Mouse (Mus musculus) 3134 (cell line): ENCODE results near the gene Wnt5a.

Source experiments
- DNase-seq: peaks from one replicate; pipeline ENCODE4 v3.0.0-alpha.2; 2011; ENCODE audit warnings: low spot score; ENCODE audit not compliant: insufficient read length; ENCODE audit errors: extremely low read depth

The Wnt5a gene

DNA sequence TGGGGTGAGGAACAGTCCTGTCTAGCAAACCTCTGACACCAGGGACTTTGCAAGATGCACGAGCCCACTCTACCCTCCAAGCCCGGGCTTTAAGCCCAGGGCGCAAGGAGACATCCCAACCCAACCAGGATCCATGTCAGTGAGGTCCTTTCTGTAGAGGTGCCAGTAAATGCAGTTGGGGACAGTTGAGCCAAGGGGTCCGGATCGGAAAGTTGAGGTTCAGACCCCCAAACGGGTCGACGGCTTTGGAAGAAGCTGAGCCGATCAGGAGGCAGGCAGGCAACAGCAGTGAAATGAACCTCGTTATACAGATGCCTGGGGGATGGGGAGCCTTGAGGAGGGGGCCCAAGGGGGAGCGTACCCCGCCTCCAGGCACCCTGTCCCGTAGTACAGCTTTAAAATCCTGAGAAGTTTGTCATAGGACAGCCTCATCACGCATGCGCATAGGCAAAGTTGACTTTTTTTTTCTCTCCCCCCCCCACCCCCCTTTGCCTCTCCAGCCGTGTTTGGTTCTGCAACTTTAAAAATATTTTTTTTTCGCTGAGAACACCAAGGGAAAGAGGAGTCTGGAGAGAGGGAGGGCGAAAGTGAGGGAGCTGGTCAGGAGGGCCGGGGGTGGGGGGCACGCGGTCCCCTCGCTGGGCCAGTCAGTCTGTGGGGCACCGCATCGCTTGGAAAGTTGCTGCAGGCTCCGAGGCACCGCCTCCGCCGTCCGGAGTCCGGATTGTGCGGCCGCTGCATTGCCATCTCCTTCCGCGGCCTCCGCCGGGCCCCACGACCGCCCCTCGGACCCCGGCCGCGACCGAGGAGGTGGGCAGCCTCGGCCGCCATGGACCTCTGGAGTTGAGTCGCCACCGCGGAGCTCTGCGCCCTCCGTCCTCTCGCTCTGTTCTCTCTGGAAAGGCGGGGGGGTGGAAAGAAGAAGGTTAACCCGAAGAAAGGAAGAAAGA lies at the start of gene Wnt5a:
TSS of gene Wnt5a (plus strand) at position 650 of the 950 bp plus-strand sequence.
- peak; percentile 76 for DNase-seq

DNA sequence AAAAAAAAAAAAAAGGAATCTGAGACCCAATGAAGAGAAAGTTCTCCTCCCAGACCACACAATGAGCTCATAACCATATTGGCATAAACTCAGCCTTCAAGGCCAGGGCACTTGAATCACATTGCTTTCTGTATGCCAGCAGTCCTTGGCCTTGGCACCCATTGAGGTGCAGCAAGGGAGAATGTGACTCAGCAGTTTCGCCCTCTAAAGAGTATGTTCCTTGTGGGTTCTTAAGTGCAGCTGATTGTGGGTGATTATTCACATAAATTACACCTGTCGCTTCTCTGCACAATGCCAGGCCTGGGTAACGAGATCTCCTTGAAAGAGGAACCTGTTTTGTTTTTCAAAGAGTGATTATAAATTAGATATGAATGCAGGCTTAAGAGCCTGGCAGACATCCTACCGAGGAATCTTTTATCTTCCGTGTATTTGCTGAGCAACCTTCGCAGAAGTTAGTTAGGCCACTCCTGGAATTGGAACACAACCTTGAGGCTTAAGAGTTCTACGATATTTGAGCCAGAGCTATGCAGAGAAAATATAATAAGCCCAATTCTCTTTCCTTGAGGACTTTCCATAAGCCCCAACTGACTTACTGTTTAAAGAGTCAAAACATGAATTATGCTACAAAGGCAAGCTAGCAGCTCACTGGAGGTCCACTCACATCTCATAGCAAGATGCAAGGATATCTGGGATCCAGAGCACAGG lies 48.0 kb upstream of the Wnt5a start:
- peak; percentile 46 for DNase-seq

DNA sequence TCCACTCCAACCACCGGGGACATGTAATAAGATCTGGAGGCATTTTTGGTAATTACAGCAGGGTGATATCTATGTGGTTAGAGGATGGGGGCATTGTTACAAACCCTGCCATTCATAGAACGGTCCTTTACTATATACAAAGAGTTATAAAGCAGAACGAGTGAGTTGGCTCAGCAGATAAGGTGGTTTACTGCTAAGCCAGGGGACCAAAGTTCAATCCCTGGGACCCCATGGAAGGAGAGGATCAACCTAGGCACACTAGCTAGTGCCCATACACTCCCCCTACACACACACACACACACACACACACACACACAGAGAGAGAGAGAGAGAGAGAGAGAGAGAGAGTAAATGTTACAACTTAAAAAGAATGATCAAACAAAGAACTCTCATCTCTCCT lies 47.1 kb upstream of the Wnt5a start:
- DNase-seq: no peak

DNA sequence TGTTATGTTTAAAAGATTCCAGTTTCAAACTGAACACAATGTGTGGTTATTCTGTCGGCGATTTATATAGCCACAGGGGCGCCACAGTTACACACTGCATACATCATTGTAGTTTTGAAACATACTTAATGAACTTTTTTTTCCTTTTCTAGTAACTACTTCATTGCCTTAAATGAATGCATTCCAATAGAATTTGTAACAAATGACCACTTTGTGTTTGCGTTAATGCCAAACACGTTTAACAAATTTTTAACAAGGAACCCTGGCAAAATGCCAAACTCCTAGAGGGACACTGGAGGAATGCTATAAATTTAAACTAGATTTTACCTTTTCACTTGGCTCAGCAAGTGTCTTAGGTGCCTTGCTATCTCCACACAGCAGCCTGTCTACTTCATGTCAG lies 36.6 kb upstream of the Wnt5a start:
- no peak for DNase-seq

DNA sequence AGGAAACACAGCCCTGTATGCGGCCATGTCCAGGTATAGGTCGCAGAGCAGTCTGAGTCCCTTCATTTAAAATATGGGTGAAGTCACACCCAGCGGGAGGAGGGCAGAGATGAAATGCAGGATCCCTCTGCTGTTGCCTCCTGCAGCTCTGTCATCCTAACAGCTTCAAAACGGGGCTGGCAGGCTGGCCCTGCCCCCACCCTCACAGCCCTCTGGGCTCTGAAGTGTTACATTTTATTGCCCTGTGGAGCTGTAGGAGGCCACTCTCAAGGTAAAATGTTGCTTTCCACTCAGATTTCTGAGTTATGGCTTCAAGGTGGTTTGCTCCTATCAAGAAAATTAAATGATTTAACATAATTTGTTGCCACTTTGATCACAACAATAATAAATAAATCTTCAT lies 34.9 kb upstream of the Wnt5a start:
- no peak for DNase-seq

DNA sequence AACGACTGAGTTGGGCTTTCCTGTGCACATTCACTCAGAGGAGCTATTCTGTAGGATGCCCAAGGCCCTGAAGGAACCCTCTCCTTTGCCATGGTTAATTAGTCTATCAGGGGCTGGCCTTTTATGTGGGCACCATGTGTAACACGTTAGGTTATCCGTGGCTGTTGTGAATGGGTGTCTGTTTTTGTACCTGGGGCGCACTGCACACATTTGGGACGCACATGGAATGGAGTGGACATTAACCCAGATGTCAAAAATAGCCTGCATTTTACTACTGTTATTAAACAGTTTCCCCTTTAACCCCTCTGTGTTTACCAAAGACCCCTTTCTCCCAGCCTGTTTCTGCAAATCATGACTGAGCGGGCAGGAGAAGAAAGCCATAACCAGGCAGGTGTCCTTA lies 34.3 kb upstream of the Wnt5a start:
- DNase-seq: no peak

DNA sequence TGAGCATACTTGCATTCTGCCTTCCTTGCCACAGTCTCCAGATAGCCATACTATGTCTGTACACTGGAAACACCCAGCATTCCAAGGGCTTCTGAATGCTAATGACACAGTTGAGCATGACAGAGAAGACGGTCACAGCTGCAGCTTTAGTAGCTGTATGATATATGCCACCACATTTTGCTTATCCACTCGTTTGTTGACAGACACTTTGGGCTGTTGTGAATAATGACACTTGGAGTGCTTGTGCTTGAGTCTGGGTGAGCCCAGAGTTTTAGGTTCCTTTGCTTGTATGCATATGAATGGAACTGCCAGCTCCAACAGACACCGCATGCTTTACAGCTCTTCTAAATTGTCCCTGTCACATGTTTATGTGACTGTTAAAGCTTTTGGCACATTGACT lies 29.5 kb upstream of the Wnt5a start:
- no peak for DNase-seq

DNA sequence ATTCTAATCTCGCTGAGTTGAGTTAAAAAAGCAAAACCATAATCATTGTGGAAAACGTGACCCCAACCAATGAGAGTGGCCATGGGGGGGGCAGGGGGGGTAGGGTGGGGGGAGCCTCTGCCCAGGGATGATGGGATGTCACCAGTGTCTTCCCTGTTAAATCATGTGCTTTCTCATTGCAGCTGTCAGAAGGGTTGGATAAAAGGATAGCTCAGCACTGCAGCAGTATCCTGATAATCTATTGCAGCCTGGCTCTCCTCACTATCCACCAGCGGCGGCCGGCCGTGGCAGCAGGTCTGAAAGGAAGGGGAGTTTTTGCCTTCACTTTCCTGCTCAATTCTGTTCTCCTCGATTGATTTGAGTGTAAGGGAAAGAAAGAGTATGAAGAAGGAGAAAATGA lies 29.1 kb upstream of the Wnt5a start:
- no peak for DNase-seq

DNA sequence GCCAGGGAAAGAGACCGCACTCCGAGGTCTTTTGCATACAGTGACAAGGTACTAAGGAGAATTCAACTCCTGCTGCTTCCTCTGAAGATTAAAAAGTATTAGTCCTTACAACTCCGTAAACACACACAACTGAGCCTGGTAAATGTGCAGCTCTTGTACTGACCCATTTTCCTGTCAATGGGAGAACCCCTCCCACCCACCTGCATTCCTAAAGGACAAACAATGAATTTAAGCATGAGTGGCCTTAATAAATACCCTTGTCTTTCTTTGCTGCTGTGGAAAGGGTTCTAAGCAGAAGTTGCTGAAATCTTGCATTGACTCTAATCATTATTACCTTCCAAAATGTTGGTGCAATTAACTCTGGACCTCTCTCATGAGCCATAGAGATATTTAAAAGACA lies 27.8 kb upstream of the Wnt5a start:
- no peak for DNase-seq

DNA sequence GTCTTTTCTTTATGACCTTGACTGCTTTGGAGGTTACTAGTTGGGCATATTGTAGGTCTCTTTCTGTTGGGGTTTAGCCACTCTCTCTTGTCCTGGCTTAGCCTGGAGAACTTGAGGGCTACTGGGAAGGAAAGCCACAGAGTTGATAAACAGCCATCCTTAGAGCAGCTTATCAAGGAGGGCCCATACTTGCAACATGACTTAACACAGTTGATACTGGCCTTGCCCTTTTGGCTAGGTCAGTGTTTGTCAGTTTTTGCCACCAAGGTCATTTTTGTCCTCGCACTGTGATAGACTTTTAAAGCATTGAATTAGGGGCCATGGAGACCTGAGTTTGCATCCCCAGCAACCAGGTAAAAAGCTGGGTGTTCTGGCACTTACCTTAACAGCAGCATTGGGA lies 23.7 kb upstream of the Wnt5a start:
- no peak for DNase-seq

DNA sequence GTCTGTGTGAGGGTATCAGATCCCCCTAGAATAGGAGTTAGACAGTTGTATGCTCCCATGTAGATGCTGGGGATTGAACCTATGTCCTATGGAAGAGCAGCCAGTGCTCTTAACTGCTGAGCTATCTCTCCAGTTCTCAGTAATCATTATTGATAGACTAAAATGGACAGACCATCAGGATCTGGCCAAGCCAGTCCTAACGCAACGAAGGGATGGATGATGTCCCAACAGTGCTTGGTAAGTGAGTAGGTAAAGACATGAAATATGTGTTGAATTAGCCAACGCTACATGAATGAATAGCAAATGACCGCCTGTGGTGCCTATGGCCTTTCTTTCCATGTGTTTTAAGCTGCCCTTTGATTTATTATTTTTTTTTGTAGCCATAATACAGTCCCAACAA lies 10.7 kb upstream of the Wnt5a start:
- no peak for DNase-seq

DNA sequence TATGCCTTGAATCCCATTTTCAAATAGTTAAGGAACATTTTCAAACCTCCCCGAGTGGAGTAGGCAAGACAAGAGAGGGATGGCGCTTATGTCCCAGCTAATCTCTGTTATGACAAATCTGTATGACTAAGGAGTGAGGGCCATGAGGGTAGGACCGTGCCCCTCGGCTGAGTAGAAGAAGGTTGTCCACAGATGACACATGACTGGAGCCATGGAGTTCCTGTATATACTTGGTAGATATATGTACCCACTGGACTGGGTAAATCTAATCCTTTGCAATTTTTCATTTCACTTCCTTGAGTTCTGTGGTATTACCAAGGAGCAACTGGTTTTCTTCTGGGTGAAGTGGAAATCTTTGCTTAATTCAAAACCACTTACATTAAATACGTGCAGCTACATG lies 10.3 kb upstream of the Wnt5a start:
- no peak for DNase-seq

DNA sequence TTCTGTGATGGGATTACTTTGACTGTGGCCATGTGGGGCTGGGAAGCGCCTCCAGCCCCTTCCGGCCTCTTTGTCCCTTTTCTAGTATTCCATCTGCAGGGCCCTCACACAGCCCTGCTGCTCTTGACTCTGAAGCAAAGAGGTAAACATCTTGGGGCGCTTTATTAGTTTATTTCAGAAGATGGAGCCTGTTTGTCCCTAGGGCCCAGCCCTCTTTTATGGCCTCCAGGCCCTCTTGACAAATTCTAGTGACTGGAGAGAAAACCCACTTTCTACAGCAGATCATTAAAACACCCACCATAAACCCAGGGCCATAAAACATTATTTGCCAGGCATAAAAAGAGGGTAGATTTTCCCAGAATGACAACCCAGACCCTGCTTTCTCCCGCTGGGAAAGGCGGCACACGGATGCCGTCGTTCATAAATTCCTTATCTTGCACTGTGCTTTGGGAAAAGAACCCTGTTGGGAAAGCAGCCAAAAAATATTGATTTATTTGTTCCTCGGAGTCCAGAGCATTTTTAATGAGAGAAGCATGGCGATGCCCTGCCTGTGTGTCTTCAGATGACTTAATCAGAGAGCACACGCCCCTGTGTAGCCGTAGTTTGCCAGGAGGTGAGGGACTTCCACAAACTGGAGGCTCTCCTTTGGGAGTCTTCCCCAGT lies 3.2 kb upstream of the Wnt5a start:
- DNase-seq: no peak

DNA sequence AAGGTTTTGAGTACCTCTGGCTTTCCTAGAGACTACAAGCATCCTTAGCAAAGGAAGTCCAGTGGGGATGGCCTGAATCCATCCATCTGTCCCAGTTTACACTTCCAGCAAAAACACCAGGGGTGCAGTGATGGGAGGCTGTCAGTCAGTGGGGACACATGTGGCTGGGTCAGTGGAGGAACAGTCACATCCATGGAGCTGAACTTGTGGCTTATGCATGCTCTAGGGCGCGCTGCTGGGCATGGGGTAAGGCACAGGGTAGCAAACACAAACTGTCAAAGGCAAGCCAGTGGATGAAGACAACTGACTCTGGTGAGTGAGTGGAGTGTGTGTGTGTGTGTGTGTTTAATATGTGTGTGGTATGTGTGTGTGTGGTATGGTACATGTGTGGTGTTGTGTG lies 1.3 kb upstream of the Wnt5a start:
- DNase-seq: no peak

DNA sequence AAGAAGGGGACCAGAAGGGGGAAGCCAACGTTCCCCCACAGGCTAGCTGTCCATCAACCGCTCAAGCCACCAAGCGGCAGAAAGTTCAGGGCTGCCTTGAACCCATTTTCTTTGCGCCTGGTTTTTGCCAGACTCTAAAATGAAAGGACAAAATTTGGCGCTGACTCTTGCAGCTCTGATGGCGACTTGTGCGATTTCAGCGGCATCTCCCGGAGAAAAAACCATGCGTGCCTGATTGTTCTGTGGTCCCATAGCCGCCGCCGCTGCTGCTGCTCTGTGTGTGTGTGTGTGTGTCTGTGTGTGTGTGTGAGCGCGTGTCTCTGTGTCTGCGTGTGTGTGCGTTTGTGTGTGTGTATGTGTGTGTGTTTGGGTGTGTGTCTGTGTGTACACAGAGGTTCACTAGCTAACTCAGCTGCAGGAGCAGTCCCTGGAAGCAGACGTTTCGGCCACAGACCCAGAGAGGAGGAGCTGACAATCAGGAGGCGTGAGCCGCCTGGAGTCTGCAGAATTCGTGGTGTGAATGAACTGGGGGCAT lies 568 bp downstream of the Wnt5a start:
- DNase-seq: peak; percentile 67

DNA sequence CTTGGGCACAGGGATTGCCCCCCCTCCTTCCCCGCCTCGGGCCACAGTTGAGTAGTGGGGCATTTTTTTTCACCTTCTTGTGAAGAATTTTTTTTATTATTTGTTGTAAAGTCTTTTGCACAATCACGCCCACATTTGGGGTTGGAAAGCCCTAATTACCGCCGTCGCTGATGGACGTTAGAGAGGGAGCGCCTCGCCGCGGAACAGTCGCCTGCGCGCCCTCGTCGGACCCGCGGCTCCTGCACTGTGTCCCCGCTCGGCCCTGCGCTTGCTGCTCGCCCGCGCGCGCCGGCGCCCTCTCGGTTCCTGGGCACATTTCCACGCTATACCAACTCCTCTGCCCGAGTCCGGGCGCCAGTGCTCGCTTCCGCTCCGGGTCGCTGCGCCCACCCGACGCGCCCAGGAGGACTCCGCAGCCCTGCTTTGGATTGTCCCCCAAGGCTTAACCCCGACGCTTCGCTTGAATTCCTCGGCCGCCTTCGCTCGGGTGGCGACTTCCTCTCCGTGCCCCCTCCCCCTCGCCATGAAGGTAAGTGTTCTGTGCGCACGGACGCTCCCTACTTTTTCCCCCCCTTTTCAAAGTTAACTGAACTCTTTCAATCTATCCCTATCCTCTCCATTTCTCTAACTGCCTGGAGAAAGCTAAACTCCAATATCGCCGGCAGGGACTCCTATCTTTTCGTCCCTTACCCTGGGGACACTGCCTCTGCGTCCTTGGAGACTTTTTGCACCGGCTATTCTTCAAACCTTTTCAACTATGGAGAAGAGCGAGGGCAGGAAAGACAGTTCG lies 1.2 kb downstream of the Wnt5a start:
- DNase-seq: peak; percentile 73

DNA sequence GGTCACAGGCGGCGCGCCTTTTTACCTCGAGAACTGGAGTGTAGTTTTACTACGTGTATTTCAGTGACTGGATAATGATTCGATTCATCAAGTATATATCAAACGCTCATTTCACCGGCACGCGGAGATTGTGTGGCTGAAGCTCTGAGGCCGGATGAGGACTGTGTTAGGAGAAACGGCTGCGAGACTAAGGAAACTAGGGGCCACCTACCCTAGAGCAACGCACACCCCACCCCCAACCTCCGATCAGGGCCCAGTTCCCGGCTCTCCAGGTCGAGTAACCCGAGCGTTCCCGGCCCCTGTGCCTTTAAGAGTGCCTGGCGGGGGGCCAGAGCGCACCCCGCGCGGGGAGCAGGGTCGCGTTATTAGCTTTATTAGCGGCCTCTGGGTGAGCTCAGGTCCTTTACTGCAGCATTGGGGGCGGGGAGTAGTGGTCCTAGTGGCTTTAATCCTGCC lies 1.9 kb downstream of the Wnt5a start:
- peak; percentile 77 for DNase-seq

DNA sequence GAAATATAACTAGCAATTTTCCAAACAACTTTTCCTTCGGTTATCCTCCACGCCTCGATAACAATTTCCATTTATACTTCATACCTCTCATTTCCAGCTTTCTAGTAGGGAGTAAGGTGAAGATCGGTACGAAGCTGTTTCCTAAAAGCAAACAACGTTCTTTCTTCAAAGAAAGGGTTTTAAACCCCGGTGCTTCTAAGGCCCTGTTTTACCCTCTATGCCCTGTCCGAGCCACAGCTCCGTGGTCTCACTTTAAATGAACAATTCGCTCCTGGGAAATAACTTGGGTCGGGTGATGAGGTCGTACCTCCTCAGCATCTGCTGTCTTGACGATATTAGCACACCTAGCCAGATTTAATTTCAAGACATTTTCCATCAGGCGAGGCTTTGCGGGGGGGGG lies 2.5 kb downstream of the Wnt5a start:
- DNase-seq: no peak

DNA sequence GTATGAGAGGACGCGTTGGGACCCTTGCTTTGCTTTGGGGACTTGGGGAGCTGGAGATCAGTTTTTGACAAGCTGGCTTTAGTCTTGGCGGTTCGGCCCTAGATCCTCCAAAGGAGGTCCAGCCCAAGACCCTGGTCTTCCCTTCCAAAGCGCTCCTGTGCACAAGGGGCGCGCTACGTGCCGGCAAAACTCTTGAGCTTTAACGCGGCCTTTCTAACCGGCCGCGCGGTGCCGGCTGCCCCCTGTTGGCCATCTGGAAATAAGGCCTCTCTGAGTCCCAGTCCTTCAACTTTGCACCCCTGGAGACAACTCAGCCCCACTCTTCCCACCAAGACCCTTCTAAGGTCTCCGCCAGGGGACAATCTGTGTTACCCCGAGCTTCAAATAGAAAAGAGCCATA lies 2.9 kb downstream of the Wnt5a start:
- peak; percentile 73 for DNase-seq
